Mouse (Mus musculus): Measurements from ENCODE around the gene Tcf25. TPM values are rescaled to one million over a fixed set of nuclear protein-coding genes. Genes with fewer than 3 reads are reported as not detected.

The Tcf25 gene
- polyA plus RNA-seq, 1 experiment from 2014 or later = 186 TPM

DNA sequence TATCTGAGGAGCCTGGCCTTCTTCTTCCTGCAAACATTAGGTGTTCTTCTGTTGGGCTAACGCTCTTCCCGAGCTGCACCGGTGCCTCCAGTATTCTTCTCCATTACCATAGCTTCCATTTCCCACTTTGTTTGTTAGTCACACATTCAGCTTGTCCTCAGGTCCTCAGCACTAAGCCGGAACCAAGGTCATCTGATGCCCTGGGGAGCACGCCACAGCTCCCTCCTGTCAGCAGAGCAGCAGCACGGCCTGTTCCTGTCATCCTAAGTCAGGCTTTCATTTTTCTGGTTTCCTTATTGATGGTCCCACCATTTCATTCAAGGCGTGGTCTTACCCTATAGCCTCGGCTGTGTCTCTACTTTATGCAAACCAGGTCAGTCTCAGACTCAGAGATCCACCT, 14.2 kb downstream of the Tcf25 start:
- Histone ChIP-seq H3K4me1 (replicated peaks; ENCODE audit: control insufficient read depth, insufficient read depth, low read length) (no peaks in the 10 kb centered on the region), H3K27me3 (ENCODE audit: control insufficient read depth, insufficient read depth, low read length) (no peaks in the 10 kb centered on the region), H3K27ac (ENCODE audit: low read depth, low read length) (no peak overlapping the region), H3K9me3 (ENCODE audit: control insufficient read depth, low read length) (no peaks in the 10 kb centered on the region), H3K36me3 (ENCODE audit: control insufficient read depth, insufficient read depth, low read length) (peaks cover 13% of the 10 kb centered on the region; the same call in 1 of the 2 replicates), H3K4me3 (ENCODE audit: low read depth, low read length) (no peak overlapping the region), H3K4me2 (ENCODE audit: low read depth, low read length, severe bottlenecking) (no peak overlapping the region), H3K9ac (ENCODE audit: low read length) (no peak overlapping the region)
- ATAC-seq (replicated peaks; ENCODE audit: low FRiP score) (no peak), DNase-seq (ENCODE audit: low spot score) (no peak)
- WGBS = 91% methylated on average over 8 of the region's 8 CpGs

DNA sequence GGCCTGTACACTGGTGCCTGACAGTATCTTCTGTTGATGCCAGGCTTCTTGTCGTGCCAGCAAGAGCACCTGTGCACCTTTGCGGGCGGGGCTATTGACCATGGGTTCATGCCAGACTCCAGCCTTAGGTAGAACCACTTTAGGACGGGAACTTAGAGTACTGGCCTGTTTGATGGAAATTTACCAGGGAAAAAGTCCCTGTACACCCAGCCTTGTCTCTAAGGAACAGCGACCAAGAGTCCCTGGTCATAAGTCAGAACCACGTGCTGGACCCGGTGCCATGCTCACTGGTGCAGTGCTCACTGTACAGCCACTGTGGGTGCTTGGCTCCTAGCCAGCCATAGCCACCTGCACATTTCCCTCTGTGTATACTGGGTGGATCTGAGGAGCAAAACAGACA, 15.5 kb downstream of the Tcf25 start:
- H3K4me1 ChIP-seq (replicated peaks; ENCODE audit: control insufficient read depth, insufficient read depth, low read length) = no peaks in the 10 kb centered on the region
- no peaks in the 10 kb centered on the region for H3K27me3 ChIP-seq (ENCODE audit: control insufficient read depth, insufficient read depth, low read length)
- H3K9ac ChIP-seq (ENCODE audit: low read length) = no peak overlapping the region
- ATAC-seq (replicated peaks; ENCODE audit: low FRiP score) = no peak
- no peak for DNase-seq (ENCODE audit: low spot score)
- H3K4me2 ChIP-seq (ENCODE audit: low read depth, low read length, severe bottlenecking) = no peak overlapping the region
- H3K27ac ChIP-seq (ENCODE audit: low read depth, low read length) = no peak overlapping the region
- WGBS = 94% methylated on average over 7 of the region's 7 CpGs
- H3K9me3 ChIP-seq (ENCODE audit: control insufficient read depth, low read length) = no peaks in the 10 kb centered on the region
- H3K4me3 ChIP-seq (ENCODE audit: low read depth, low read length) = no peak overlapping the region
- peaks cover 14% of the 10 kb centered on the region; the same call in 1 of the 2 replicates for H3K36me3 ChIP-seq (ENCODE audit: control insufficient read depth, insufficient read depth, low read length)

DNA sequence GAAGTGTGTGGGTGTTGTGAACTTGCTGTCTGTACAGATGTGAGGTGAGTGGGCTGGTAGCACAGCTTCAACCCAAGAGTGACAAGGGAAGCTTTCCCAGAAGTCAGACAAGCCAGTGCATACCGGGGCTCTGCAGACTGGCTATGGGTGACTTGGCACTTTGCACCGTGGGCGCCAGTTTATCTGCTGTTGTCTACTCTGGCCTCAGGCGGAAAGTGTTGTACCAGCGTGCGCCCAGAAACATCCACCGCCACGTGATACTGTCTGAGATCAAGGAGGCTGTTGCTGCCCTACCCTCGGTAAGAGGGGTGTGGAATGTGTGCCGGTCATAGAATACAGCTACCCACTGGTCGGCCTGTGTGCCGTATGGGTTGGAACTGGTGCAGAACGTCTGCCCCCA, 24.8 kb downstream of the Tcf25 start:
- no peak overlapping the region for H3K27ac ChIP-seq (ENCODE audit: low read depth, low read length)
- DNase-seq (ENCODE audit: low spot score) (no peak), ATAC-seq (replicated peaks; ENCODE audit: low FRiP score) (no peak)
- H3K9me3 ChIP-seq (ENCODE audit: control insufficient read depth, low read length) = no peaks in the 10 kb centered on the region
- H3K27me3 ChIP-seq (ENCODE audit: control insufficient read depth, insufficient read depth, low read length) = no peaks in the 10 kb centered on the region
- no peak overlapping the region for H3K4me3 ChIP-seq (ENCODE audit: low read depth, low read length)
- WGBS = 95% methylated on average over 13 of the region's 13 CpGs
- H3K9ac ChIP-seq (ENCODE audit: low read length) = no peak overlapping the region
- H3K4me1 ChIP-seq (replicated peaks; ENCODE audit: control insufficient read depth, insufficient read depth, low read length) = no peaks in the 10 kb centered on the region
- no peak overlapping the region for H3K4me2 ChIP-seq (ENCODE audit: low read depth, low read length, severe bottlenecking)
- H3K36me3 ChIP-seq (ENCODE audit: control insufficient read depth, insufficient read depth, low read length) = peaks cover 7% of the 10 kb centered on the region; the same call in 1 of the 2 replicates

DNA sequence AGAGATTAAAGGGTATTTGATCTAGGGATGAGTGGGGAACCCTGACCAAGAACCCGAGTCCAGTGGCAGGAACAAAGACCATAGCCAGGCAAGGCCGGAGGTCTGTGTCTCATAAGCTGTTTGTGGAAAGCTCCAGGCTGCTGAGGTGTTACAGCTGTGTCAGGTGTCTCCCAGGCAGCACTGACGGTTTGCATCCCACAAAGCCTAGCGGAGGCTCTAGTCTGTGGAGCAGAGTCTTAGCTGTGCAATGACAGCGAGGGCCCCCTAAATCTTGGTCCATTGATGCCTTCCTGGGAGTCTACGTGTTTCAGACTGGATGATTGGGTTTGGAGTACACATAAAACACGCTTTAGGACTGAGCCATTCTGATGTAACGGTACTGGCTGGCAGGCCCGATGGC, 28.4 kb downstream of the Tcf25 start:
- 92% methylated on average over 9 of the region's 9 CpGs for WGBS
- H3K4me2 ChIP-seq (ENCODE audit: low read depth, low read length, severe bottlenecking) = no peak overlapping the region
- no peak overlapping the region for H3K9ac ChIP-seq (ENCODE audit: low read length)
- no peaks in the 10 kb centered on the region for H3K27me3 ChIP-seq (ENCODE audit: control insufficient read depth, insufficient read depth, low read length)
- H3K27ac ChIP-seq (ENCODE audit: low read depth, low read length) = no peak overlapping the region
- peaks cover 5% of the 10 kb centered on the region; the same call in 1 of the 2 replicates for H3K36me3 ChIP-seq (ENCODE audit: control insufficient read depth, insufficient read depth, low read length)
- ATAC-seq (replicated peaks; ENCODE audit: low FRiP score) = no peak
- no peak for DNase-seq (ENCODE audit: low spot score)
- H3K4me1 ChIP-seq (replicated peaks; ENCODE audit: control insufficient read depth, insufficient read depth, low read length) = 0 out of 2 replicates have a peak, but pooled peaks cover 2% of the 10 kb centered on the region
- no peak overlapping the region for H3K4me3 ChIP-seq (ENCODE audit: low read depth, low read length)
- H3K9me3 ChIP-seq (ENCODE audit: control insufficient read depth, low read length) = no peaks in the 10 kb centered on the region

DNA sequence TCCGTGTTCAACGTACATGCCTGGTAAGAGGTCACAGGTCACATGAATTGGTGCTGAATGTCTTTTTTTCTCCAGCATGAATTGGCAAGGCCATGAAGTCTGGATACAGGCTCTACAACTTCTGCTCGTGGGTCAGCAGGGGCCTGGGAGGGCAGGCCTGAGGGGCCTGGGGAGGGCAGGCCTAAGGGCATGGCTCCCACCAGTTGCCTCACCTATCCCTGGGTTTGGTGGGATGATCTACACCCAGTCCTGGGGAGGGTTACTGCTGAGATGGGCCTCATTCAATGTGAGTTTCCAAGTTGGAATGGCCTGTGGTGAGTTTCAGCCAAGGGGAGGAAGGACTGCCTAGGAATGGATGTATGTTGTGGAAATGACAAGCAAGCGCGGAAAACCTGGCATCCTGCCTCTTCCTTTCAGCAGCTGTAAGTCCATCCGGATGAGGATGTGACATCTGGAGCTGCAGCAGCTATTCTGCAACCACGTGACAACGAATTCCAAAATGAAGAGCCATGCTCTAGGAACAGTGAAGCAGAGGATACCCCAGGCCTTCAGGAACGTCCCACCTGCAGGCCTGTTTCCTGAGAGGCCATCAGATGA, 29.3 kb downstream of the Tcf25 start:
- Histone ChIP-seq H3K9ac (ENCODE audit: low read length) (no peak overlapping the region), H3K27me3 (ENCODE audit: control insufficient read depth, insufficient read depth, low read length) (no peaks in the 10 kb centered on the region), H3K4me3 (ENCODE audit: low read depth, low read length) (no peak overlapping the region), H3K36me3 (ENCODE audit: control insufficient read depth, insufficient read depth, low read length) (peaks cover 5% of the 10 kb centered on the region; the same call in 1 of the 2 replicates), H3K4me1 (replicated peaks; ENCODE audit: control insufficient read depth, insufficient read depth, low read length) (0 out of 2 replicates have a peak, but pooled peaks cover 2% of the 10 kb centered on the region), H3K4me2 (ENCODE audit: low read depth, low read length, severe bottlenecking) (no peak overlapping the region), H3K9me3 (ENCODE audit: control insufficient read depth, low read length) (no peaks in the 10 kb centered on the region), H3K27ac (ENCODE audit: low read depth, low read length) (no peak overlapping the region)
- ATAC-seq (replicated peaks; ENCODE audit: low FRiP score) (no peak), DNase-seq (ENCODE audit: low spot score) (no peak)
- WGBS = 94% methylated on average over 9 of the region's 9 CpGs

DNA sequence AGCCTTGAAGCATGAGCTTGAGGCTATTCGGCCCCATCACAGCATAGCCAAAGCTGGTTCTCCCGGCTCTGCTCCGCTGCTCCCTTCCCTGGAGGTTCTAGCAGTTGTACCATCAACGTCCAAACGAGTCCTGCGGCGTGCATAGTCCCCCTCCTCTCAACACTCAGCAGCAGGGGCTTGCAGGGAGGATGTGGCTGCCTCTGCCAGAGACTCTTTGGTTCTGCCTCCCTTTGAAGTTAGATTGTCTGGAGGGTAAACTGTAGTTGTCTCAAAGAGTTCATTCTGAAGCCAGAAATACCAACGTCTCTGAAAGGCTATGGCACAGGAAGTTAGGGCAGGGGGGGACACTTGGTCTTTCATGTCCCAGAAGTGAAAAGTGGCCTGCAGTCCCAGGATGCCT, 31.0 kb downstream of the Tcf25 start:
- no peak overlapping the region for H3K27ac ChIP-seq (ENCODE audit: low read depth, low read length)

DNA sequence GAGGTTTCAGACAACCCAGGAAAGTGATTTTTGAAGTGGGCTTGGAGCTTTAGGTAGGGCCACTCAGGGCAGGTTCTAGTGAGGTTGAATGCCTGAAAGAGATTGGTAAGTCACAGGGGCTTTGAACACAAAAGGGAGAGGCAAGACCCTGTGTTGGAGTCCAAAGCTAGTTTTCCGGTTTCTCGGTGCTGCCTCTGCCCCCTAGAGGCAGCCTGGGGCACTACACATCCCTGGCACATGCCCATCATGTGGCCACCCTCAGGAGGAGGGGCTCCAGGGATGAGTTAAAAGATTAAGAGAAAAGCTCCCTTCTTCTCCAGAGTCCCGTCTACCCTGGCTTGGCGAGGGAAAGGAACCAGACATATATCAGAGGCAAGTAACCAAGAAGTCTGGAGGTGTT, 33.2 kb downstream of the Tcf25 start, which contains the start of gene Mc1r:
Gene Mc1r, plus strand, starts transcription at position 322 of the 400 bp plus-strand sequence.
- no peak within 1 kb of the TSS; the same call in 1 of the 2 replicates for H3K4me2 ChIP-seq (ENCODE audit: low read depth, low read length, severe bottlenecking)
- no peak within 1 kb of the TSS for H3K4me3 ChIP-seq (ENCODE audit: low read depth, low read length)
- H3K27me3 ChIP-seq (ENCODE audit: control insufficient read depth, insufficient read depth, low read length) = no peaks in the 10 kb centered on the region
- no peak within 1 kb of the TSS for H3K27ac ChIP-seq (ENCODE audit: low read depth, low read length)
- 13% methylated on average over 4 of the region's 4 CpGs for WGBS
- DNase-seq (ENCODE audit: low spot score) (peak; percentile 85), ATAC-seq (replicated peaks; ENCODE audit: low FRiP score) (no peak)
- no peak within 1 kb of the TSS for H3K9ac ChIP-seq (ENCODE audit: low read length)
- peaks cover 12% of the 10 kb centered on the region; the same call in 1 of the 2 replicates for H3K4me1 ChIP-seq (replicated peaks; ENCODE audit: control insufficient read depth, insufficient read depth, low read length)
- H3K36me3 ChIP-seq (ENCODE audit: control insufficient read depth, insufficient read depth, low read length) = no peaks in the 10 kb centered on the region
- H3K9me3 ChIP-seq (ENCODE audit: control insufficient read depth, low read length) = no peaks in the 10 kb centered on the region

More for the DNA sequence above, 31.0 kb downstream of the Tcf25 start:
- ATAC-seq (replicated peaks; ENCODE audit: low FRiP score) = no peak
- WGBS = 57% methylated on average over 8 of the region's 8 CpGs
- H3K4me3 ChIP-seq (ENCODE audit: low read depth, low read length) = no peak overlapping the region
- DNase-seq (ENCODE audit: low spot score) = no peak
- H3K4me2 ChIP-seq (ENCODE audit: low read depth, low read length, severe bottlenecking) = no peak overlapping the region
- H3K36me3 ChIP-seq (ENCODE audit: control insufficient read depth, insufficient read depth, low read length) = no peaks in the 10 kb centered on the region; the same call in 1 of the 2 replicates
- no peaks in the 10 kb centered on the region for H3K27me3 ChIP-seq (ENCODE audit: control insufficient read depth, insufficient read depth, low read length)
- H3K9me3 ChIP-seq (ENCODE audit: control insufficient read depth, low read length) = no peaks in the 10 kb centered on the region
- H3K9ac ChIP-seq (ENCODE audit: low read length) = no peak overlapping the region
- H3K4me1 ChIP-seq (replicated peaks; ENCODE audit: control insufficient read depth, insufficient read depth, low read length) = peaks cover 2% of the 10 kb centered on the region; the same call in 1 of the 2 replicates

DNA sequence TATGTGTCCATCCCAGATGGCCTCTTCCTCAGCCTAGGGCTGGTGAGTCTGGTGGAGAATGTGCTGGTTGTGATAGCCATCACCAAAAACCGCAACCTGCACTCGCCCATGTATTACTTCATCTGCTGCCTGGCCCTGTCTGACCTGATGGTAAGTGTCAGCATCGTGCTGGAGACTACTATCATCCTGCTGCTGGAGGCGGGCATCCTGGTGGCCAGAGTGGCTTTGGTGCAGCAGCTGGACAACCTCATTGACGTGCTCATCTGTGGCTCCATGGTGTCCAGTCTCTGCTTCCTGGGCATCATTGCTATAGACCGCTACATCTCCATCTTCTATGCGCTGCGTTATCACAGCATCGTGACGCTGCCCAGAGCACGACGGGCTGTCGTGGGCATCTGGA, 34.1 kb downstream of the Tcf25 start:
- H3K36me3 ChIP-seq (ENCODE audit: control insufficient read depth, insufficient read depth, low read length) = no peaks in the 10 kb centered on the region
- no peak overlapping the region for H3K4me3 ChIP-seq (ENCODE audit: low read depth, low read length)
- 94% methylated on average over 13 of the region's 13 CpGs for WGBS
- H3K9ac ChIP-seq (ENCODE audit: low read length) = no peak overlapping the region
- H3K4me2 ChIP-seq (ENCODE audit: low read depth, low read length, severe bottlenecking) = no peak overlapping the region
- H3K4me1 ChIP-seq (replicated peaks; ENCODE audit: control insufficient read depth, insufficient read depth, low read length) = peaks cover 12% of the 10 kb centered on the region; the same call in 1 of the 2 replicates
- no peaks in the 10 kb centered on the region for H3K9me3 ChIP-seq (ENCODE audit: control insufficient read depth, low read length)
- DNase-seq (ENCODE audit: low spot score) (no peak), ATAC-seq (replicated peaks; ENCODE audit: low FRiP score) (no peak)
- no peaks in the 10 kb centered on the region for H3K27me3 ChIP-seq (ENCODE audit: control insufficient read depth, insufficient read depth, low read length)
- H3K27ac ChIP-seq (ENCODE audit: low read depth, low read length) = no peak overlapping the region

Measured in forebrain, embryonic 11.5 days (tissue).